Mouse (Mus musculus): Measurements from ENCODE around the gene Sox8. TPM values are rescaled to one million over a fixed set of nuclear protein-coding genes. Genes with fewer than 3 reads are reported as not detected.

Sox8 gene
- polyA plus RNA-seq, 1 experiment from 2014 or later = 7.9 TPM

GRCm38 (mm10) chr17:25577702-25578101 is 7.2 kb upstream of the Sox8 start:
- Histone ChIP-seq H3K4me3 (replicated peaks) (no peak overlapping the region), H3K9me3 (no peaks in the 10 kb centered on the region), H3K27me3 (peaks cover 6% of the 10 kb centered on the region; the same call in 1 of the 2 replicates), H3K9ac (replicated peaks) (no peak overlapping the region), H3K36me3 (no peaks in the 10 kb centered on the region), H3K4me2 (replicated peaks) (no peak overlapping the region), H3K27ac (no peak overlapping the region), H3K4me1 (replicated peaks) (peaks cover 39% of the 10 kb centered on the region)
- WGBS = 27% methylated on average over 2 of the region's 2 CpGs
- no peak for ATAC-seq

DNA sequence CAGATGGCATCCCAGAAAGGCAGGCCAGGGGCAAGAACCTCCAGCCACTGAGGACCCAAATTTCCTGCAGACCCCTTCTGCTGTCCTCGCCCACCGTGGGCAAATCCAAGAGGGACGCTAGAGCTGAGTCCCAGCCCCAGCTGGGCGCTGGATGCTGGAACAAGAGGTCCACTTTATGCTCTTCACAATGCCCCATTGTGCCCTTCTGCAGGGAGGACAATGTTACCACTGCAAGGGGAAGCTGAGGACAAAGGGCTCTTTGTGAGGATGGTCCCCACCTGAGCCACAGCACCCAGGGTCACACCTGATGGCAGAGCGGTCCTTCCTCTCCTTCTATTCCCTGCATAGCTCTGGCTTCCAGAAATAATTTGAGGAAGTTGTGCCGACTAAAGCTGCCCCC is 6.8 kb upstream of the Sox8 start:
- Histone ChIP-seq H3K4me1 (replicated peaks) (peaks cover 35% of the 10 kb centered on the region), H3K4me3 (replicated peaks) (no peak overlapping the region), H3K9me3 (no peaks in the 10 kb centered on the region), H3K4me2 (replicated peaks) (no peak overlapping the region), H3K27ac (no peak overlapping the region), H3K27me3 (peaks cover 9% of the 10 kb centered on the region), H3K36me3 (no peaks in the 10 kb centered on the region), H3K9ac (replicated peaks) (no peak overlapping the region)
- no peak for ATAC-seq
- WGBS = 48% methylated on average over 6 of the region's 6 CpGs

DNA sequence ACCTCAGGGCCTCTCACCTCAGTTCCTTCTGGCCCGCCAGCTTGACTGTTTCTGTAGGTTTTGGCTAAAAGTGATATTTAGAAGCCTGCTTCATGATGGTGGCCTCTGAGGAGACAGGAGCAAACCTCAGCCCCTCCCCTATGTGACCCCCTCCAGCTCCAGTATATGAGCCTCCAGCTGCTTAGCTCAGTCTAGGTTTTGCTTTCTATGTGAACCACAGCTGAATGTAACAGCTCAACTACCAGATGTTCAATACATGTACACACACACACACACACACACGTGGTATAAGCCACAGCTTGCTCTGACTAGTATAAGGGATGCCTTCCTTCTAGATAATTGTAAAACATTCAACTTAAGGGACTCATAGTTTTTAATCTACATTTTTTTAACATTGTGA is 5.5 kb upstream of the Sox8 start:
- WGBS = 80% methylated on average over 2 of the region's 2 CpGs
- ATAC-seq = no peak
- H3K27me3 ChIP-seq = peaks cover 20% of the 10 kb centered on the region

GRCm38 (mm10) chr17:25575208-25575971 is 4.9 kb upstream of the Sox8 start:
- Histone ChIP-seq H3K27ac (no peak overlapping the region), H3K4me3 (replicated peaks) (no peak overlapping the region), H3K36me3 (no peaks in the 10 kb centered on the region), H3K27me3 (peaks cover 27% of the 10 kb centered on the region), H3K9me3 (no peaks in the 10 kb centered on the region), H3K4me2 (replicated peaks) (no peak overlapping the region), H3K4me1 (replicated peaks) (peaks cover 43% of the 10 kb centered on the region), H3K9ac (replicated peaks) (0 out of 2 replicates have a peak overlapping the region, but pooled peaks have one; percentile 15)
- ATAC-seq = no peak
- 71% methylated on average over 12 of the region's 12 CpGs for WGBS

More for the DNA sequence above, 5.5 kb upstream of the Sox8 start:
- Histone ChIP-seq H3K9ac (replicated peaks) (no peak overlapping the region), H3K27ac (no peak overlapping the region), H3K4me3 (replicated peaks) (no peak overlapping the region), H3K36me3 (no peaks in the 10 kb centered on the region), H3K9me3 (no peaks in the 10 kb centered on the region), H3K4me2 (replicated peaks) (no peak overlapping the region), H3K4me1 (replicated peaks) (peaks cover 37% of the 10 kb centered on the region)

DNA sequence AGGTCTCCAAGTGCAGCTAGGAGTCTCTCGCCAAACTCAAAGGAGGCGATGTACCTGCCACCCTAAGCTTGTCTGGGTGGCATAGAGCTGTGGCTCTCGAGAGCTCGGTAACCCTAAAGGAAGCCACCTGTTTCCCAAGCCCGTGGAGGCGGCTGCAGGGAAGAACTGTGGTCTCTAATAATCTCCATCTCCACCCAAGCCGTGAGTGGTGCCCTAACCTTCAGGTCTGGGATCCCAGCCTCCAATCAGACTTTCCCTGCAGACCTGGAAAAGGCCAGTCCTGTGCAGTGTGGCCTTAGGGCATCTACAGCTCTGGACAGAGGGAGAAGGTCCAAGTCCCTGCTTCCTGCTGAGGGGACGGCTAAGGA is 951 bp upstream of the Sox8 start:
- H3K36me3 ChIP-seq = no peaks in the 10 kb centered on the region
- peak overlapping the region; percentile 69; the same call in 1 of the 2 replicates for H3K9ac ChIP-seq (replicated peaks)
- ATAC-seq = no peak
- WGBS = 3% methylated on average over 8 of the region's 8 CpGs
- H3K9me3 ChIP-seq = no peaks in the 10 kb centered on the region
- peaks cover 64% of the 10 kb centered on the region for H3K27me3 ChIP-seq
- H3K4me2 ChIP-seq (replicated peaks) = peak overlapping the region; percentile 92
- H3K4me3 ChIP-seq (replicated peaks) = peak overlapping the region; percentile 49
- no peak overlapping the region for H3K27ac ChIP-seq
- peaks cover 50% of the 10 kb centered on the region for H3K4me1 ChIP-seq (replicated peaks)

- H3K4me1 ChIP-seq (replicated peaks) = peaks cover 56% of the 10 kb centered on the region
- H3K27me3 ChIP-seq = peaks cover 64% of the 10 kb centered on the region
- H3K4me3 ChIP-seq (replicated peaks) = peak overlapping the region; percentile 49
- H3K4me2 ChIP-seq (replicated peaks) = peak overlapping the region; percentile 92
- peak overlapping the region; percentile 69 for H3K9ac ChIP-seq (replicated peaks)
- 2% methylated on average over 54 of the region's 54 CpGs for WGBS
- H3K9me3 ChIP-seq = no peaks in the 10 kb centered on the region
- no peaks in the 10 kb centered on the region for H3K36me3 ChIP-seq
- no peak overlapping the region for H3K27ac ChIP-seq
- peak; percentile 40 for ATAC-seq
These were observed 446 bp downstream of the Sox8 start for GRCm38 (mm10) chr17:25569833-25570647.

DNA sequence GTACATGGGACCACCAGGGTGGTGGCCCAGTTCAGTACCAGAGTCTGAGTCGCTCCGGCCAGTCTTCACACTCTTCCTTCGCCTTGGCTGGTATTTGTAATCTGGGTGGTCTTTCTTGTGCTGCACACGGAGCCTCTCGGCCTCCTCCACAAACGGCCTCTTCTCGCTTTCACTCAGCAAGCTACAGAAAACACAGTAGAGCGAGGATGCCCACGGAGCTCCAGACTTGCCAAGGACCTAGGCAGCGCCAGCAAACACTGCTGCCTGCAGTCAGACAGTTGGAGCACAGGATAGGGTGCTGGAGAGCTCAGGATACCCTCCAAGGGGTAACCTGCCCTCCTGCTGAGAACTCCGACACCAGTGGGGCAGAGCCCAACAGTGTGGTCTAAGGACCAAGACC is 1.6 kb downstream of the Sox8 start:
- Histone ChIP-seq H3K27me3 (peaks cover 60% of the 10 kb centered on the region), H3K4me1 (replicated peaks) (peaks cover 63% of the 10 kb centered on the region), H3K4me2 (replicated peaks) (peak overlapping the region; percentile 92), H3K9me3 (no peaks in the 10 kb centered on the region), H3K27ac (no peak overlapping the region), H3K9ac (replicated peaks) (no peak overlapping the region; the same call in 1 of the 2 replicates), H3K36me3 (no peaks in the 10 kb centered on the region), H3K4me3 (replicated peaks) (peak overlapping the region; percentile 49)
- 73% methylated on average over 11 of the region's 11 CpGs for WGBS
- no peak for ATAC-seq

GRCm38 (mm10) chr17:25568206-25568605 is 2.3 kb downstream of the Sox8 start:
- H3K27me3 ChIP-seq = peaks cover 62% of the 10 kb centered on the region
- 50% methylated on average over 10 of the region's 10 CpGs for WGBS
- H3K4me2 ChIP-seq (replicated peaks) = peak overlapping the region; percentile 92; the same call in 1 of the 2 replicates
- H3K9ac ChIP-seq (replicated peaks) = no peak overlapping the region
- H3K4me3 ChIP-seq (replicated peaks) = peak overlapping the region; percentile 9; the same call in 1 of the 2 replicates
- no peak overlapping the region for H3K27ac ChIP-seq
- H3K36me3 ChIP-seq = no peaks in the 10 kb centered on the region
- no peaks in the 10 kb centered on the region for H3K9me3 ChIP-seq
- H3K4me1 ChIP-seq (replicated peaks) = peaks cover 63% of the 10 kb centered on the region
- ATAC-seq = no peak

GRCm38 (mm10) chr17:25567745-25568144 is 2.7 kb downstream of the Sox8 start:
- peak overlapping the region; percentile 92 for H3K4me2 ChIP-seq (replicated peaks)
- H3K4me3 ChIP-seq (replicated peaks) = no peak overlapping the region
- H3K27me3 ChIP-seq = peaks cover 63% of the 10 kb centered on the region
- 0 out of 2 replicates have a peak, but pooled peaks have one; percentile 12 for ATAC-seq
- H3K27ac ChIP-seq = no peak overlapping the region
- no peaks in the 10 kb centered on the region for H3K36me3 ChIP-seq
- H3K9me3 ChIP-seq = no peaks in the 10 kb centered on the region
- no peak overlapping the region for H3K9ac ChIP-seq (replicated peaks)
- 22% methylated on average over 14 of the region's 14 CpGs for WGBS
- H3K4me1 ChIP-seq (replicated peaks) = peaks cover 63% of the 10 kb centered on the region

GRCm38 (mm10) chr17:25567261-25567660 is 3.2 kb downstream of the Sox8 start:
- H3K4me3 ChIP-seq (replicated peaks) = no peak overlapping the region
- H3K27ac ChIP-seq = no peak overlapping the region
- H3K4me2 ChIP-seq (replicated peaks) = peak overlapping the region; percentile 92
- 76% methylated on average over 13 of the region's 13 CpGs for WGBS
- no peaks in the 10 kb centered on the region for H3K9me3 ChIP-seq
- peaks cover 63% of the 10 kb centered on the region for H3K4me1 ChIP-seq (replicated peaks)
- no peak overlapping the region for H3K9ac ChIP-seq (replicated peaks)
- ATAC-seq = peak; percentile 8; the same call in 1 of the 2 replicates
- no peaks in the 10 kb centered on the region for H3K36me3 ChIP-seq
- H3K27me3 ChIP-seq = peaks cover 60% of the 10 kb centered on the region

GRCm38 (mm10) chr17:25565860-25566600 is 4.5 kb downstream of the Sox8 start:
- no peaks in the 10 kb centered on the region for H3K36me3 ChIP-seq
- WGBS = 81% methylated on average over 17 of the region's 17 CpGs
- H3K27ac ChIP-seq = 0 out of 2 replicates have a peak overlapping the region, but pooled peaks have one; percentile 47
- ATAC-seq = no peak
- no peaks in the 10 kb centered on the region for H3K9me3 ChIP-seq
- peak overlapping the region; percentile 3; the same call in 1 of the 2 replicates for H3K4me2 ChIP-seq (replicated peaks)
- no peak overlapping the region for H3K9ac ChIP-seq (replicated peaks)
- H3K4me1 ChIP-seq (replicated peaks) = peaks cover 68% of the 10 kb centered on the region
- no peak overlapping the region for H3K4me3 ChIP-seq (replicated peaks)
- H3K27me3 ChIP-seq = peaks cover 49% of the 10 kb centered on the region
